Mouse (Mus musculus) CH12.LX (cell line): ENCODE results near the gene Tmeff1. TPM values are rescaled to one million over a fixed set of nuclear protein-coding genes. Genes with fewer than 3 reads are reported as not detected.

Source experiments
- DNase-seq: peaks from one replicate; pipeline ENCODE4 v3.0.0-alpha.2; 2013; ENCODE audit errors: extremely low read depth
- H3K27ac ChIP-seq: 2 replicates; pipeline ENCODE4 v1.5.1; 2012; ENCODE audit warnings: low read depth, mild to moderate bottlenecking, control low read depth, moderate library complexity; ENCODE audit not compliant: insufficient read depth
- H3K27me3 ChIP-seq: replicated peaks from 2 replicates; pipeline ENCODE3; 2012; ENCODE audit warnings: inconsistent platforms
- H3K36me3 ChIP-seq, 2 experiments: replicated peaks in 1 of 2; 2 replicates each; pipeline versions ENCODE3 to v1.6.1; 2012; ENCODE audit warnings: inconsistent platforms in 1 of 2, low read length in 1 of 2, mild to moderate bottlenecking in 1 of 2, mixed read lengths in 1 of 2, moderate library complexity in 1 of 2; ENCODE audit not compliant: control insufficient read depth in 1 of 2, insufficient read depth in 1 of 2
- H3K4me1 ChIP-seq, 2 experiments: 2 replicates each; pipeline ENCODE4 v1.6.1; 2012; ENCODE audit warnings: inconsistent platforms in 1 of 2, moderate library complexity in 1 of 2; ENCODE audit not compliant: insufficient read depth in 2 of 2, control insufficient read depth in 1 of 2
- H3K4me2 ChIP-seq: 2 replicates; pipeline ENCODE4 v1.6.1; 2012; ENCODE audit warnings: low read depth, mild to moderate bottlenecking, control low read depth; ENCODE audit not compliant: poor library complexity, insufficient read depth, severe bottlenecking
- H3K4me3 ChIP-seq, 3 experiments: fragments of 150-350 bp in 1 of 3; sonication (generic) in 1 of 3; replicated peaks in 1 of 3; 2 replicates each; pipeline versions ENCODE3 to v1.5.1; 2011 to 2012; ENCODE audit warnings: low read depth in 2 of 3, low read length in 2 of 3, mild to moderate bottlenecking in 2 of 3, moderate library complexity in 2 of 3, control low read depth in 1 of 3, improper control_type of control experiment in 1 of 3, inconsistent platforms in 1 of 3, mixed read lengths in 1 of 3; ENCODE audit not compliant: poor library complexity in 1 of 3
- H3K79me2 ChIP-seq: replicated peaks from 2 replicates; pipeline ENCODE4 v1.6.1; 2012; ENCODE audit warnings: mild to moderate bottlenecking, moderate library complexity; ENCODE audit not compliant: control insufficient read depth, poor library complexity, insufficient read depth, severe bottlenecking; ENCODE audit errors: extremely low read depth
- H3K9ac ChIP-seq: 2 replicates; pipeline ENCODE4 v1.6.1; 2012; ENCODE audit warnings: low read depth, mild to moderate bottlenecking, control low read depth, moderate library complexity; ENCODE audit not compliant: insufficient read depth
- H3K9me3 ChIP-seq: replicated peaks from 2 replicates; pipeline ENCODE3; 2012; ENCODE audit warnings: low read length, inconsistent platforms, mixed read lengths
- BHLHE40 ChIP-seq: IDR thresholded peaks from 2 replicates; pipeline ENCODE4 v1.6.1; 2011; ENCODE audit warnings: mild to moderate bottlenecking, low read depth, low read length, improper control_type of control experiment
- CHD1 ChIP-seq: IDR thresholded peaks from 2 replicates; pipeline ENCODE4 v1.6.1; 2012; ENCODE audit warnings: low read depth, low read length, improper control_type of control experiment, inconsistent platforms
- CHD2 ChIP-seq: IDR thresholded peaks from 2 replicates; pipeline ENCODE4 v1.6.1; 2011; ENCODE audit warnings: low read length, improper control_type of control experiment
- ETS1 ChIP-seq: conservative IDR thresholded peaks from 2 replicates; pipeline ENCODE4 v1.6.1; 2012; ENCODE audit warnings: low read depth, mild to moderate bottlenecking, inconsistent platforms, low read length, improper control_type of control experiment, moderate library complexity
- GABPA ChIP-seq: IDR thresholded peaks from 2 replicates; pipeline ENCODE4 v1.6.1; 2012; ENCODE audit warnings: low read depth, low read length, improper control_type of control experiment, inconsistent platforms; ENCODE audit not compliant: insufficient replicate concordance
- JUN ChIP-seq: IDR thresholded peaks from 2 replicates; pipeline ENCODE4 v1.6.1; 2011; ENCODE audit warnings: low read depth, mild to moderate bottlenecking, low read length, improper control_type of control experiment, moderate library complexity; ENCODE audit not compliant: insufficient read depth
- POLR2AphosphoS2 ChIP-seq: IDR thresholded peaks from 2 replicates; pipeline ENCODE4 v1.6.1; 2011; ENCODE audit warnings: low read depth, low read length, improper control_type of control experiment
- TCF12 ChIP-seq: IDR thresholded peaks from 2 replicates; pipeline ENCODE4 v1.6.1; 2014; ENCODE audit warnings: low read depth, mild to moderate bottlenecking, inconsistent platforms, low read length, improper control_type of control experiment
- USF2 ChIP-seq: conservative IDR thresholded peaks from 2 replicates; pipeline ENCODE4 v1.6.1; 2011; ENCODE audit warnings: low read depth, low read length, improper control_type of control experiment
- ZNF384 ChIP-seq: IDR thresholded peaks from 2 replicates; pipeline ENCODE4 v1.6.1; 2012; ENCODE audit warnings: low read depth, low read length, improper control_type of control experiment, inconsistent platforms
- dilution Hi-C: fragments of 300-500 bp; cut with MboI; formaldehyde crosslinking; loops from 2 replicates; pipeline ENCODE4 v1.14.3; 2020; ENCODE audit warnings: low sequenced_read_pairs; ENCODE audit not compliant: extremely low pct_unique_long_range_greater_than_20kb, extremely low pct_ligation_motif_present
- in situ Hi-C: fragments of 300-500 bp; cut with MboI; formaldehyde crosslinking; loops from 3 replicates; pipeline ENCODE4 v1.14.3; 2019; ENCODE audit warnings: low sequenced_read_pairs, low pct_ligation_motif_present, low pct_unique_long_range_greater_than_20kb, mixed read lengths
- polyA plus RNA-seq: library from polyadenylated mRNA; unstranded; fragments of >175 nt; gene quantifications from 2 replicates; pipeline ENCODE4 v1.2.1, GENCODE M21; 2012; ENCODE audit warnings: low read depth; ENCODE audit not compliant: insufficient read length
- total RNA-seq, 2 experiments: library from RNA; depleted of rRNA; stranded (reverse); fragments of 300-350 nt in 1 of 2; fragments of >200 nt in 1 of 2; gene quantifications; 2 replicates each; pipeline ENCODE4 v1.2.3; 2012 to 2014

Gene Tmeff1
- total and polyA plus RNA-seq, 3 experiments, result 23.3 to 32.4 (median 29.6) TPM

DNA sequence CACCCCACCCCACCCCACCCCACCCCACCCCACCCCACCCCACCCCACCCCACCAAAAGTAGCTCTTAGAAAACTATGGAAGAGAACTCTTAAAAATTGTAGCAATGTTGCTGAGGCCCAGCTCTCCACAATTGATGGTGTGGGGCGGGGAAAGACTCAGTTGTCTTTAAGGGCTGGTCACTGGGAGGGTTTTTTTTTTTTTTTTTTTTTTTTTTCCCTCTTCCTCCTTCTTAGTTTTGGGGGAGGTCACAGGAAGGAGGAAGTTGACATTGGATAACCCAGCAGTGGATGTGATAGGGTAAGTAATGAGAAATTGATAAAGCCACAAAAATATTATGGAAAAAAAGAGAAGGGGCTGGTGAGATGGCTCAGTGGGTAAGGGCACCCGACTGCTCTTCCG is 111.7 kb downstream of the Tmeff1 start:
- Histone ChIP-seq H3K4me1 (peaks cover 6 to 22% of the 10 kb centered on the region in 2 experiments; a peak in 3 of 4 replicates), H3K9ac (no peak overlapping the region), H3K4me3 (no peak overlapping the region), H3K79me2 (no peaks in the 10 kb centered on the region), H3K4me2 (no peak overlapping the region), H3K27me3 (no peaks in the 10 kb centered on the region), H3K36me3 (no peaks in the 10 kb centered on the region), H3K9me3 (no peaks in the 10 kb centered on the region), H3K27ac (no peak overlapping the region)
- dilution Hi-C loops, result no loop called here
- DNase-seq, result no peak
- in situ Hi-C loops, result no loop called here
- TF ChIP-seq TCF12, result no peak
- TF ChIP-seq ZNF384, result peak; percentile 37; the same call in 1 of the 2 replicates

GRCm38 (mm10) chr4:48697302-48697701 is 112.3 kb downstream of the Tmeff1 start:
- Histone ChIP-seq H3K27me3 (no peaks in the 10 kb centered on the region), H3K4me2 (no peak overlapping the region), H3K4me1 (peaks cover 6 to 17% of the 10 kb centered on the region in 2 experiments; a peak in 3 of 4 replicates), H3K36me3 (no peaks in the 10 kb centered on the region), H3K27ac (no peak overlapping the region), H3K9me3 (no peaks in the 10 kb centered on the region), H3K4me3 (no peak overlapping the region), H3K79me2 (no peaks in the 10 kb centered on the region), H3K9ac (no peak overlapping the region)
- TF ChIP-seq GABPA (no peak), USF2 (no peak), CHD1 (no peak), JUN (no peak), POLR2AphosphoS2 (no peak), BHLHE40 (no peak), TCF12 (no peak), CHD2 (no peak), ETS1 (no peak)
- dilution Hi-C loops, result no loop called here
- DNase-seq, result no peak
- in situ Hi-C loops, result no loop called here

Other genes starting within 250 kb of the Tmeff1 start
- 34.2 and 40.0 TPM in 2 replicates for gene Tex10, start 111.7 kb upstream of the Tmeff1 start, total RNA-seq (2012; rRNA removed)
- gene Tex10, start 111.7 kb upstream of the Tmeff1 start, total RNA-seq (2014; rRNA removed), result 61.9 and 64.6 TPM in 2 replicates
- 43.2 and 46.3 TPM in 2 replicates for gene Tex10, start 111.7 kb upstream of the Tmeff1 start, polyA plus RNA-seq
- not detected in 2 replicates for gene Msantd3, start 45.2 kb upstream of the Tmeff1 start, total RNA-seq (2012; rRNA removed)
- gene Msantd3, start 45.2 kb upstream of the Tmeff1 start, total RNA-seq (2014; rRNA removed), result not detected in 2 replicates
- not detected in 2 replicates for gene Msantd3, start 45.2 kb upstream of the Tmeff1 start, polyA plus RNA-seq
- gene Cavin4, start 78.3 kb downstream of the Tmeff1 start, total RNA-seq (2012; rRNA removed), result 0.13 and 0.21 TPM in 2 replicates
- 0.18 and 0.24 TPM in 2 replicates for gene Cavin4, start 78.3 kb downstream of the Tmeff1 start, total RNA-seq (2014; rRNA removed)
- gene Cavin4, start 78.3 kb downstream of the Tmeff1 start, polyA plus RNA-seq, result 0.26 and 0.55 TPM in 2 replicates